Mouse (Mus musculus): ENCODE measurements around the gene Smim15. TPM values are rescaled to one million over a fixed set of nuclear protein-coding genes. Genes with fewer than 3 reads are reported as not detected.

Smim15 gene
- polyA plus RNA-seq, 1 experiment = 2.7 TPM

DNA sequence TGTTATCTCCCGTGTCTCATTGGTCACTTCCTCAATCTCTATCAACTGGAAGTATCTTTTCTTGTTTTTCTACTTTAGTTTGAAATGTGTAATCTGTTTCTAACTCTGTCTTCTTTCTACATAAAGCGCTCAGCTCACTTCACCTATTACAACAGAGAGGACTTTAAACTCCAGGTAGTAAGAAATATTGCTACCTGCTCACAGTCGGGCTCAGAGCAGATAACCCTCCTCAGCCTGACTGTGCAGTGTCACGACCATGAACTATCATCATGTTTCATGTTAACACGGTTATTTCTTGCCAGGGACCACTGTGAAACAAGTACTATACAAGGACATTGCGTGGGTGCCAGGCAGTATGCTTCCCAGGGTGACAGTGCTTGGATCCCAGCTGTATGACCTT is 26.9 kb upstream of the Smim15 start:
- no peak overlapping the region for H3K27ac ChIP-seq (ENCODE audit: control insufficient read depth, insufficient read depth, low read depth, low read length)
- no peaks in the 10 kb centered on the region for H3K4me1 ChIP-seq (ENCODE audit: control insufficient read depth, insufficient read depth, low read length)
- H3K4me3 ChIP-seq (ENCODE audit: control insufficient read depth, low read depth, low read length) = no peak overlapping the region
- TF ChIP-seq POLR2A (IDR thresholded peaks at IDR 0.05; ENCODE audit: control insufficient read depth, low read depth, low read length) (no peak), CTCF (IDR thresholded peaks at IDR 0.05; ENCODE audit: control insufficient read depth, insufficient read depth, insufficient replicate concordance, low read depth, low read length) (no peak)
- no peaks in the 10 kb centered on the region for H3K27me3 ChIP-seq (ENCODE audit: control insufficient read depth, insufficient read depth, low read length)
- H3K36me3 ChIP-seq (ENCODE audit: control insufficient read depth, insufficient read depth, low read length) = no peaks in the 10 kb centered on the region

DNA sequence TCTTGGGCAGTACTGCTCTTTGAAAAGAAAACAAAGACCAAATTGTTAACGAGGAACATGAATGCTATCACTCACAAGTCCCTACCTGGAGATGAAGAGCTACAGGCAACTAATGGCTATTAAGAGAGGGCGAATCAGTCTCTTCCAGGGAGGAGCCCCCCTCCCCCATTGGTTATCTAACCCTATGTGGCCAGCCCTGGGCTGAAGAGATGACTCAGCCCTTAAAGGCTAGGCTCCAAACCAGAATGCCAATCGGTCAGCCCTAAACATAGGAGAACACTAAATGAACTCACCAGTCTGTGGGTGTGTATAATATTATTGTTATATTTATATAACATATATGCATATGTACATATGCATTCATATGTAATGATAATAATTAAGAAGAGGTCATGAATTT is 18.4 kb upstream of the Smim15 start:
- H3K4me3 ChIP-seq (ENCODE audit: control insufficient read depth, low read depth, low read length) = no peak overlapping the region
- H3K27me3 ChIP-seq (ENCODE audit: control insufficient read depth, insufficient read depth, low read length) = no peaks in the 10 kb centered on the region
- H3K36me3 ChIP-seq (ENCODE audit: control insufficient read depth, insufficient read depth, low read length) = no peaks in the 10 kb centered on the region
- H3K27ac ChIP-seq (ENCODE audit: control insufficient read depth, insufficient read depth, low read depth, low read length) = no peak overlapping the region
- H3K4me1 ChIP-seq (ENCODE audit: control insufficient read depth, insufficient read depth, low read length) = no peaks in the 10 kb centered on the region
- TF ChIP-seq POLR2A (IDR thresholded peaks at IDR 0.05; ENCODE audit: control insufficient read depth, low read depth, low read length) = no peak
- no peak for TF ChIP-seq CTCF (IDR thresholded peaks at IDR 0.05; ENCODE audit: control insufficient read depth, insufficient read depth, insufficient replicate concordance, low read depth, low read length)

DNA sequence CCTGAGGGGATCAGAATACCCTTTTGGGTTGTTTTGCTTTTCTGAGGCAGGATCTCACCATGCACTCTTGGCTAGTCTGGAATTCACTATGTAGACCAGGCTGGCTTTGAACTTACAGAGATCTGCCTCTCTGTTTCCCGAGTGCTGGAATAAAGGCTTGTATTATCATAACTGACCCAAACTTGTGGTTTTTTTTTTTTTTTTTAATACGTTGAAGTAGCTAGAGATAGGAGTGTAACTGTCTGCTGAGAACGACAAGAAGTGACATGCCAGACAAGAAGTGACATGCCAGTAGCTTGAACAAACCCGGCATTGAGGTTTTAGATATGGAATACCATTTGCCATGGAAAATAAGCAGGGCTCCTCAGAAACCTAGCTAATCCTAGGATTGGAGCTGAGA is 11.5 kb upstream of the Smim15 start:
- no peak for TF ChIP-seq CTCF (IDR thresholded peaks at IDR 0.05; ENCODE audit: control insufficient read depth, insufficient read depth, insufficient replicate concordance, low read depth, low read length)
- no peak for TF ChIP-seq POLR2A (IDR thresholded peaks at IDR 0.05; ENCODE audit: control insufficient read depth, low read depth, low read length)
- no peaks in the 10 kb centered on the region for H3K27me3 ChIP-seq (ENCODE audit: control insufficient read depth, insufficient read depth, low read length)
- no peak overlapping the region for H3K27ac ChIP-seq (ENCODE audit: control insufficient read depth, insufficient read depth, low read depth, low read length)
- H3K4me1 ChIP-seq (ENCODE audit: control insufficient read depth, insufficient read depth, low read length) = no peaks in the 10 kb centered on the region
- H3K36me3 ChIP-seq (ENCODE audit: control insufficient read depth, insufficient read depth, low read length) = no peaks in the 10 kb centered on the region
- no peak overlapping the region for H3K4me3 ChIP-seq (ENCODE audit: control insufficient read depth, low read depth, low read length)

DNA sequence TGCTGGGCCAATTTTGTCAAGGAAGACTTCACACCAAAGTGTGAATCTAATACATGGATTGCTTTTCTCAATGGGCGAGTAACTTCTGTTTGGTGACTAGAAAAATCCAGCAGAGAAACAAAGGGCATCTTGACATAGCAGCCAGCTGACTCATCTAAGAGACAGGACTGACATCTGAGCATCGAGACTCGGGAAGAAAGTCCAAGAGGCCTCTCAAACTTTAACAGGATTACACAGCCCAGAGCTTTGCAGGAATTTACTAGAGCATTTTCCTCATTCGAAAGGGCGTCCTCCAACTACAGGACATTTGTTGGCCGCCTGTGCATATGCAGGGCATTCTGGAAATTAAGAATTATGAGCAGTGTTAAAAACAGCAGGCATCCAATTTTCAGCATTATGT is 4.9 kb upstream of the Smim15 start:
- TF ChIP-seq CTCF (IDR thresholded peaks at IDR 0.05; ENCODE audit: control insufficient read depth, insufficient read depth, insufficient replicate concordance, low read depth, low read length) = no peak
- no peak for TF ChIP-seq POLR2A (IDR thresholded peaks at IDR 0.05; ENCODE audit: control insufficient read depth, low read depth, low read length)
- H3K27me3 ChIP-seq (ENCODE audit: control insufficient read depth, insufficient read depth, low read length) = no peaks in the 10 kb centered on the region
- H3K36me3 ChIP-seq (ENCODE audit: control insufficient read depth, insufficient read depth, low read length) = no peaks in the 10 kb centered on the region
- no peak overlapping the region for H3K27ac ChIP-seq (ENCODE audit: control insufficient read depth, insufficient read depth, low read depth, low read length)
- H3K4me3 ChIP-seq (ENCODE audit: control insufficient read depth, low read depth, low read length) = no peak overlapping the region
- H3K4me1 ChIP-seq (ENCODE audit: control insufficient read depth, insufficient read depth, low read length) = no peaks in the 10 kb centered on the region

DNA sequence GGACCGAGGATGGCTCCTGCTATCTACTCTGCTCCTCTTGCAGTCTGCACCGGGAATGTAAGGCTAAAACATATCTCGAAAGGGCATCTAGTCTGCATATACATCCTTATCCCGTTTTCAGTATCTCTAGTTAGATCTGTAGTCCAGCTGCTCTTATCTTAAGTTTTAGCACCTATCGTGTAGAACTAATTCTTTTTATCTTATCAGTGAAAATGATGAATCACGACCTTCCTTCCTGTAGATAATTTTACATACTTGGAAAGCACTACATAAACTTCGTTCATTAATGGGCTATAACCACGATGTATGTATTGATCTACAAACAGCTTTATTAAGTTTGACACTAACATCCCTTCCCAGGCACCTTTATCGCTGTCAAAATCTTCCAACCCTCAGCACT is 4.3 kb upstream of the Smim15 start:
- H3K27me3 ChIP-seq (ENCODE audit: control insufficient read depth, insufficient read depth, low read length) = no peaks in the 10 kb centered on the region
- H3K4me1 ChIP-seq (ENCODE audit: control insufficient read depth, insufficient read depth, low read length) = no peaks in the 10 kb centered on the region
- H3K36me3 ChIP-seq (ENCODE audit: control insufficient read depth, insufficient read depth, low read length) = no peaks in the 10 kb centered on the region
- H3K27ac ChIP-seq (ENCODE audit: control insufficient read depth, insufficient read depth, low read depth, low read length) = no peak overlapping the region
- H3K4me3 ChIP-seq (ENCODE audit: control insufficient read depth, low read depth, low read length) = no peak overlapping the region
- TF ChIP-seq POLR2A (IDR thresholded peaks at IDR 0.05; ENCODE audit: control insufficient read depth, low read depth, low read length) = no peak
- TF ChIP-seq CTCF (IDR thresholded peaks at IDR 0.05; ENCODE audit: control insufficient read depth, insufficient read depth, insufficient replicate concordance, low read depth, low read length) = no peak

DNA sequence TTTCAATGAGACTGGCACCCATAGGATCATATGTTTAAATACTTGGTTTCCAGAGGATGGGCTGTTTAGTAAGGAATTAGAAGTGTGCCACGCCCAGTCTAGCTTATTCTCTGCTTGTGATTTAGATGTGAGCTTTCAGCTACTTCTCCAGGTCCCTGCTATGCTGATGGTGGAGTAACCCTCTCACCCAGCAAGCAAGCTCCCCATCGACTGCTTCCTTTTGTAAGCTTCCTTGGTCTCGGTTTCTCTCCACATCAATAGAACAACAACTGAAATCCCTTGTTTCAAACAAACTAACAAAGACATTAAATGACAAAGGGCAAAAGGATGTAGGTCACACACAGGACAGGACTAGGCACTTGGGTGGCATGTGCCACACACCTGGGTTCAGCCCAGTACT is 3.8 kb upstream of the Smim15 start:
- no peaks in the 10 kb centered on the region for H3K4me1 ChIP-seq (ENCODE audit: control insufficient read depth, insufficient read depth, low read length)

DNA sequence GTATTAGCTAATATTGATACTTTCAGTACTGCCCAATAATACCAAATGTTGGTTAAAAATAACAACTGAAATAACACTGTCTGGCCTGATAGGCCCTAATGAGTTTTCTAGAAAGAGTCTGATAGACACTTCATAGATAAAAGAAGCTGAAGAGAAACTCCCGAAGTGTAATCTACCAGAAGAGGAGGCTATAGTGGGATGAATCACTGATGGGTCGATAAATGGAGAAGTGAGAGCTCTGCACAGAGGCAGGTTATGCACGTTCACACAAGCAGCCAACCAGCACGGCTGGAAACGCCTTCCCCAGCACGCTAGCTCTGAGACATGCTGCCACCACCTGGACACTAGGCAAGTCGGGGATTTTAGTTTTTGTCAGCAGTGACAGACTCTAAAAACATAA is 2.9 kb upstream of the Smim15 start:
- Histone ChIP-seq H3K27ac (ENCODE audit: control insufficient read depth, insufficient read depth, low read depth, low read length) (no peak overlapping the region), H3K27me3 (ENCODE audit: control insufficient read depth, insufficient read depth, low read length) (no peaks in the 10 kb centered on the region), H3K4me1 (ENCODE audit: control insufficient read depth, insufficient read depth, low read length) (no peaks in the 10 kb centered on the region; the same call in 1 of the 2 replicates), H3K36me3 (ENCODE audit: control insufficient read depth, insufficient read depth, low read length) (no peaks in the 10 kb centered on the region), H3K4me3 (ENCODE audit: control insufficient read depth, low read depth, low read length) (no peak overlapping the region)
- TF ChIP-seq CTCF (IDR thresholded peaks at IDR 0.05; ENCODE audit: control insufficient read depth, insufficient read depth, insufficient replicate concordance, low read depth, low read length) (peak; percentile 57; the same call in 1 of the 2 replicates), POLR2A (IDR thresholded peaks at IDR 0.05; ENCODE audit: control insufficient read depth, low read depth, low read length) (no peak)

More for the DNA sequence above, 3.8 kb upstream of the Smim15 start:
- Histone ChIP-seq H3K27ac (ENCODE audit: control insufficient read depth, insufficient read depth, low read depth, low read length) (no peak overlapping the region), H3K4me3 (ENCODE audit: control insufficient read depth, low read depth, low read length) (no peak overlapping the region), H3K27me3 (ENCODE audit: control insufficient read depth, insufficient read depth, low read length) (no peaks in the 10 kb centered on the region), H3K36me3 (ENCODE audit: control insufficient read depth, insufficient read depth, low read length) (no peaks in the 10 kb centered on the region)
- no peak for TF ChIP-seq CTCF (IDR thresholded peaks at IDR 0.05; ENCODE audit: control insufficient read depth, insufficient read depth, insufficient replicate concordance, low read depth, low read length)
- no peak for TF ChIP-seq POLR2A (IDR thresholded peaks at IDR 0.05; ENCODE audit: control insufficient read depth, low read depth, low read length)
